8 mouse cellular contexts compared by ENCODE assay signal in genomic region chr1:180696626-180697352, GRCm38 (mm10). TPM values are rescaled to one million over a fixed set of nuclear protein-coding genes. Genes with fewer than 3 reads are reported as not detected.
DNase-seq lines count a peak whose midpoint lies in the region; ATAC-seq and TF ChIP-seq lines count a peak whose summit lies in the region.

TSS of gene Mixl1 (minus strand) at chr1:180697034.

- peak within 1 kb of the TSS; percentile 33 for H3K4me3 ChIP-seq in ES-Bruce4 (ENCODE audit: low read depth, low read length)
- peak within 1 kb of the TSS; percentile 41 for H3K4me3 ChIP-seq in forebrain, embryonic 16.5 days (replicated peaks; ENCODE audit: low read length)
- peak within 1 kb of the TSS; percentile 53 for H3K4me3 ChIP-seq in limb, embryonic 13.5 days
- H3K4me3 ChIP-seq in olfactory bulb, adult 2 months (ENCODE audit: insufficient read depth, low read depth, low read length), result peak within 1 kb of the TSS; percentile 30

- WGBS in forebrain, embryonic 16.5 days, result 1% methylated on average over 68 of the region's 79 CpGs
- WGBS in limb, embryonic 13.5 days, result under 1% methylated on average over 79 of the region's 79 CpGs
- WGBS in olfactory bulb, adult 2 months, result 3% methylated on average over 77 of the region's 79 CpGs

- H3K4me2 ChIP-seq in forebrain, embryonic 16.5 days (ENCODE audit: low read length), result peak within 1 kb of the TSS; percentile 51
- peak within 1 kb of the TSS; percentile 76 for H3K4me2 ChIP-seq in limb, embryonic 13.5 days (replicated peaks)

- H3K9me3 ChIP-seq in ES-Bruce4 (replicated peaks; ENCODE audit: control insufficient read depth, insufficient read depth, low read length, poor library complexity, severe bottlenecking), result no peaks in the 10 kb centered on the region
- H3K9me3 ChIP-seq in forebrain, embryonic 16.5 days (ENCODE audit: control insufficient read depth, low read length), result no peaks in the 10 kb centered on the region
- H3K9me3 ChIP-seq in limb, embryonic 13.5 days, result no peaks in the 10 kb centered on the region

- no peaks in the 10 kb centered on the region for H3K36me3 ChIP-seq in ES-Bruce4 (ENCODE audit: control insufficient read depth, insufficient read depth, low read length, poor library complexity, severe bottlenecking)
- H3K36me3 ChIP-seq in forebrain, embryonic 16.5 days (ENCODE audit: control insufficient read depth, insufficient read depth), result no peaks in the 10 kb centered on the region
- peaks cover 10% of the 10 kb centered on the region for H3K36me3 ChIP-seq in limb, embryonic 13.5 days

- ATAC-seq in forebrain, embryonic 16.5 days, result peak; percentile 26; the same call in 1 of the 2 replicates
- peak; percentile 71; the same call in 1 of the 2 replicates for ATAC-seq in limb, embryonic 13.5 days (ENCODE audit: low FRiP score, low read depth)

- H3K27me3 ChIP-seq in ES-Bruce4 (ENCODE audit: control insufficient read depth, insufficient read depth, low read length, poor library complexity, severe bottlenecking), result no peaks in the 10 kb centered on the region
- H3K27me3 ChIP-seq in forebrain, embryonic 16.5 days (replicated peaks; ENCODE audit: control insufficient read depth, insufficient read depth, low read length), result peaks cover 38% of the 10 kb centered on the region
- H3K27me3 ChIP-seq in limb, embryonic 13.5 days, result peaks cover 64% of the 10 kb centered on the region

- H3K4me1 ChIP-seq in ES-Bruce4 (ENCODE audit: control insufficient read depth, insufficient read depth, low read length), result no peaks in the 10 kb centered on the region
- H3K4me1 ChIP-seq in forebrain, embryonic 16.5 days (replicated peaks; ENCODE audit: control insufficient read depth, insufficient read depth, low read length), result peaks cover 8% of the 10 kb centered on the region
- H3K4me1 ChIP-seq in limb, embryonic 13.5 days, result peaks cover 12% of the 10 kb centered on the region
- H3K4me1 ChIP-seq in olfactory bulb, adult 2 months (ENCODE audit: control insufficient read depth, insufficient read depth, low read length), result peaks cover 10% of the 10 kb centered on the region

- DNase-seq in adrenal gland, postnatal 10 days, result peak; percentile 26
- no peak for DNase-seq in adrenal gland, adult 8-10 months
- no peak for DNase-seq in cerebellum, adult 18-20 months
- no peak for DNase-seq in frontal cortex, postnatal 14 days (ENCODE audit: low spot score in 2 of 2)

- TF ChIP-seq CTCF in ES-Bruce4 (IDR thresholded peaks at IDR 0.05; ENCODE audit: low read depth, low read length), result no peak
- TF ChIP-seq CTCF in olfactory bulb, adult 2 months (IDR thresholded peaks at IDR 0.05; ENCODE audit: insufficient read depth, low read depth, low read length), result no peak

- H3K27ac ChIP-seq in ES-Bruce4 (ENCODE audit: insufficient read depth, low read length), result no peak within 1 kb of the TSS
- H3K27ac ChIP-seq in forebrain, embryonic 16.5 days (ENCODE audit: low read length), result no peak within 1 kb of the TSS
- no peak within 1 kb of the TSS for H3K27ac ChIP-seq in limb, embryonic 13.5 days
- no peak within 1 kb of the TSS for H3K27ac ChIP-seq in olfactory bulb, adult 2 months (ENCODE audit: insufficient read depth, low read depth, low read length)

- no peak for TF ChIP-seq EP300 in ES-Bruce4 (IDR thresholded peaks at IDR 0.05; ENCODE audit: insufficient read depth, low read depth, low read length)

- no peak for TF ChIP-seq POLR2A in ES-Bruce4 (IDR thresholded peaks at IDR 0.05; ENCODE audit: insufficient read depth, low read length)
- no peak for TF ChIP-seq POLR2A in olfactory bulb, adult 2 months (IDR thresholded peaks at IDR 0.05; ENCODE audit: insufficient read depth, low read depth, low read length)

- peak within 1 kb of the TSS; percentile 56 for H3K9ac ChIP-seq in ES-Bruce4 (ENCODE audit: low read depth, poor library complexity, severe bottlenecking)
- H3K9ac ChIP-seq in forebrain, embryonic 16.5 days (replicated peaks; ENCODE audit: low read depth, low read length), result peak within 1 kb of the TSS; percentile 39
- peak within 1 kb of the TSS; percentile 62 for H3K9ac ChIP-seq in limb, embryonic 13.5 days

RNA-seq across cellular contexts. Expression of gene Mixl1, which starts in this region (rescaled TPM):
- not detected for total RNA-seq in adrenal gland, postnatal 10 days (2021)
- not detected for total RNA-seq in adrenal gland, adult 8-10 months (2022)
- polyA plus RNA-seq in ES-Bruce4 (2011; ENCODE audit: insufficient read depth, insufficient read length, low read depth, missing spikeins), result 0.78 and 1.2 TPM in 2 replicates
- 0.10 TPM in 1 of 2 replicates, not detected in the other for polyA plus RNA-seq in forebrain, embryonic 16.5 days (2015; fragmentation: Nextera tagmentation; extraction: Ambion mirVana)
- 0.34 and 0.46 TPM in 2 replicates for polyA plus RNA-seq in limb, embryonic 13.5 days (2015; fragmentation: Nextera tagmentation; extraction: Ambion mirVana)
- polyA plus RNA-seq in olfactory bulb, adult 2 months (2012; ENCODE audit: insufficient read depth, insufficient read length, low replicate concordance, missing spikeins), result not detected in 2 replicates

Comparison
In these comparisons a context has a peak if more than half of its experiments do, and no peak if none do; other contexts are left out.
1. Peak in DNase-seq in adrenal gland, postnatal 10 days; RNA of the gene not detected or under 1 TPM.
2. Peak in ATAC-seq, H3K4me3 ChIP-seq, H3K9ac ChIP-seq and H3K4me2 ChIP-seq in forebrain, embryonic 16.5 days; RNA of the gene not detected or under 1 TPM.
3. Peak in ATAC-seq, H3K4me3 ChIP-seq, H3K9ac ChIP-seq and H3K4me2 ChIP-seq in limb, embryonic 13.5 days; RNA of the gene not detected or under 1 TPM.